Mouse (Mus musculus) heart, embryonic 14.5 days (tissue): ENCODE measurements around the gene Txndc15. TPM values are rescaled to one million over a fixed set of nuclear protein-coding genes. Genes with fewer than 3 reads are reported as not detected.

Source experiments
- ATAC-seq: fragments of 200-750 bp; cut with Nextera tagmentation; 2 replicates; pipeline ENCODE4 v1.8.0; 2017; ENCODE audit warnings: low read depth, moderate TSS enrichment; ENCODE audit not compliant: insufficient number of reproducible peaks, insufficient read depth, low FRiP score
- H3K27ac ChIP-seq, 2 experiments: fragments of 200-500 bp in 1 of 2; fragments of 300-500 bp in 1 of 2; sonication (generic) in 1 of 2; replicated peaks in 1 of 2; 2 replicates each; pipeline ENCODE4 v1.5.1; 2012 to 2014; ENCODE audit warnings: low read depth in 2 of 2, low read length in 2 of 2, control low read depth in 1 of 2, mild to moderate bottlenecking in 1 of 2, mixed read lengths in 1 of 2; ENCODE audit not compliant: control insufficient read depth in 1 of 2, insufficient read depth in 1 of 2
- H3K27me3 ChIP-seq: fragments of 300-500 bp; sonication (generic); 2 replicates; pipeline ENCODE4 v1.6.1; 2014; ENCODE audit warnings: mild to moderate bottlenecking, low read length, control low read depth; ENCODE audit not compliant: control insufficient read depth, insufficient read depth
- H3K36me3 ChIP-seq: fragments of 300-500 bp; sonication (generic); 2 replicates; pipeline ENCODE4 v1.6.1; 2014; ENCODE audit warnings: mild to moderate bottlenecking, control low read depth, low read length, mixed read lengths; ENCODE audit not compliant: control insufficient read depth, insufficient read depth
- H3K4me1 ChIP-seq, 2 experiments: fragments of 200-500 bp in 1 of 2; fragments of 300-500 bp in 1 of 2; sonication (generic) in 1 of 2; 2 replicates each; pipeline ENCODE4 v1.6.1; 2012 to 2014; ENCODE audit warnings: low read length in 2 of 2, control low read depth in 1 of 2, mixed read lengths in 1 of 2; ENCODE audit not compliant: control insufficient read depth in 2 of 2, insufficient read depth in 2 of 2
- H3K4me2 ChIP-seq: fragments of 300-500 bp; sonication (generic); 2 replicates; pipeline ENCODE4 v1.6.1; 2014; ENCODE audit warnings: mild to moderate bottlenecking, low read length
- H3K4me3 ChIP-seq, 2 experiments: fragments of 200-500 bp in 1 of 2; fragments of 300-500 bp in 1 of 2; sonication (generic) in 1 of 2; 2 replicates each; pipeline ENCODE4 v1.5.1; 2012 to 2014; ENCODE audit warnings: low read length in 2 of 2, mild to moderate bottlenecking in 2 of 2, control low read depth in 1 of 2, low read depth in 1 of 2, moderate library complexity in 1 of 2; ENCODE audit not compliant: control insufficient read depth in 1 of 2, insufficient read depth in 1 of 2
- H3K9ac ChIP-seq: fragments of 300-500 bp; sonication (generic); 2 replicates; pipeline ENCODE4 v1.6.1; 2014; ENCODE audit warnings: mild to moderate bottlenecking, low read length
- H3K9me3 ChIP-seq: fragments of 300-500 bp; sonication (generic); 2 replicates; pipeline ENCODE4 v1.6.1; 2016; ENCODE audit warnings: low read length, control low read depth; ENCODE audit not compliant: control insufficient read depth
- WGBS: fragments of 180-500 bp; shearing (Covaris S2); extraction: QIAGEN DNeasy Blood & Tissue Kit; methylation state at CpG from one replicate; pipeline ENCODE4 v1.1.7; 2014; 5-methylcytosine and 5-hydroxymethylcytosine counted together
- polyA plus RNA-seq: library from polyadenylated mRNA; unstranded; fragments of >200 nt; fragmentation: Nextera tagmentation; extraction: Ambion mirVana; gene quantifications from 2 replicates; pipeline ENCODE4 v1.2.1, GENCODE M21; 2014

The Txndc15 gene
- polyA plus RNA-seq, 1 experiment from 2014 or later, result 69.6 TPM

- Histone ChIP-seq H3K4me2 (no peak overlapping the region), H3K4me1 (peaks cover 13% of the 10 kb centered on the region in 2 experiments; a peak in 3 of 4 replicates), H3K27me3 (no peaks in the 10 kb centered on the region), H3K27ac (no peak overlapping the region), H3K36me3 (no peaks in the 10 kb centered on the region), H3K9me3 (no peaks in the 10 kb centered on the region), H3K4me3 (no peak overlapping the region), H3K9ac (no peak overlapping the region)
- 89% methylated on average over 6 of the region's 6 CpGs for WGBS
- ATAC-seq, result no peak
These were observed 43.2 kb downstream of the Txndc15 start for GRCm38 (mm10) chr13:55757645-55758044.

DNA sequence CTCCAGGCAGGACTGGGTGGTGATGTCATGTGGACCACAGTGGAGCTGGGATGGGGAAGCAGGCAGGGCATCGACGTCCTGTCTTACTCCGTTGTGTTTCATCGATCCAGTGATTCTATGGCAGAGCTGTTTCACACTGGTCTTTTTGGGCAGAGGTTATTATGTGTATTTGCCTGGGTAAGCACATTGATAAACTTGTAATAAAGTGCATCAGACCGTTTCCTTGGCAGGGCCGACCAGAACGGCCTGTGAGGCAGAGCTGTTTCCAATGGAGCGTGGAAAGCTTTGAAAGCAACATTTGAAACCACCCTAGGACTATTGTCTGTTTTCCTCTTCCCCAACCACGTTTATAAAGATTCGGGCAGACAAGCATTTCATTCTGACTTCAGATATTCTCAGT, 46.1 kb downstream of the Txndc15 start:
- ATAC-seq, result no peak
- no peak overlapping the region for H3K4me3 ChIP-seq
- H3K4me2 ChIP-seq, result peak overlapping the region; percentile 42
- WGBS, result 62% methylated on average over 10 of the region's 10 CpGs
- H3K9ac ChIP-seq, result no peak overlapping the region
- H3K36me3 ChIP-seq, result no peaks in the 10 kb centered on the region
- H3K27me3 ChIP-seq, result no peaks in the 10 kb centered on the region
- peaks cover 13 to 16% of the 10 kb centered on the region in 2 experiments; a peak in 3 of 4 replicates for H3K4me1 ChIP-seq
- H3K9me3 ChIP-seq, result no peaks in the 10 kb centered on the region
- H3K27ac ChIP-seq, result no peak overlapping the region

- H3K9ac ChIP-seq, result no peak overlapping the region
- no peaks in the 10 kb centered on the region for H3K27me3 ChIP-seq
- no peak overlapping the region for H3K4me3 ChIP-seq
- WGBS, result 76% methylated on average over 10 of the region's 10 CpGs
- H3K27ac ChIP-seq, result no peak overlapping the region
- ATAC-seq, result no peak
- no peaks in the 10 kb centered on the region for H3K9me3 ChIP-seq
- peaks cover 11 to 15% of the 10 kb centered on the region in 2 experiments; a peak in 3 of 4 replicates for H3K4me1 ChIP-seq
- H3K36me3 ChIP-seq, result no peaks in the 10 kb centered on the region
- H3K4me2 ChIP-seq, result no peak overlapping the region
These were observed 47.0 kb downstream of the Txndc15 start for GRCm38 (mm10) chr13:55761486-55761885.

DNA sequence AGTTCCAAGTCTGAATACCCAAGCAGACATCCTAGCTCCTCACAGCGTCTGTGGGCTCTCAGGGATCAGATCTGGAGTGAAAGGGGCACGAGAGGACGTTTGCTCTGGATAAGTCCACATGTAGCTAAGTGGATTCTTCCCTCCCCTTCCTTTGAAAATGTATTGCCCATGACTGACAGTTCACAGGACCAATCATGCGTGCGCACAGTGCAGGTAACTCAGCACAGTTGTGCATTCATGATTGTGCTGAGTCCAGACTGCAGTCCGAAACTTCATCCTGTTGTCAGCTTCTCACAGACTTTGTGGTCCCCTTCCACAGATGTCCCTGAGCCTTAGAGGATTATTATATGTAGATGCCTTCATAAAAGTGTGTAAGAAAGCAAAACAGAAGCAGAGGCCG, 59.9 kb downstream of the Txndc15 start:
- H3K36me3 ChIP-seq, result no peaks in the 10 kb centered on the region
- H3K4me1 ChIP-seq, result peaks cover 0 to 4% of the 10 kb centered on the region in 2 experiments; a peak in 1 of 4 replicates
- H3K4me2 ChIP-seq, result no peak overlapping the region
- H3K27ac ChIP-seq, result no peak overlapping the region
- H3K27me3 ChIP-seq, result no peaks in the 10 kb centered on the region
- H3K4me3 ChIP-seq, result no peak overlapping the region
- no peak for ATAC-seq
- 87% methylated on average over 7 of the region's 7 CpGs for WGBS
- no peaks in the 10 kb centered on the region for H3K9me3 ChIP-seq
- H3K9ac ChIP-seq, result no peak overlapping the region

DNA sequence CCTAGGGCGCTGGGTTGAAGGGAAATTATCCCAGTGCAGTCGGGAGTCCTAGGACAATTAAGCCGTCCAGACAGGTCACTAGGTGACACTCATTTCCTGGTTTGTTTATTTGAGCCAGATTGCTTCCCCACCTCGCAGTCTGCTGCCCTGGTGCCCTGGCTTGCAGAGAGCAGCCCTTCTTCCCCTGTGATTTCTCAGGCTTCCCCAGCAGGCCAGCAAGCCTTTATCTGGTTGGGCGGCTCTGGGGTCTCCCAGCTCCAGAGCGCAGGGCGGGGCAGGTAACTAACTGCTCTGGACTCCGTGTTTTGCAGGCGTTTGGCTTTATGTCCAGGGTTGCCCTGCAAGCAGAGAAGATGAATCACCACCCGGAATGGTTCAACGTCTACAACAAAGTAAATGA, 60.6 kb downstream of the Txndc15 start:
- 33% methylated on average over 11 of the region's 11 CpGs for WGBS
- Histone ChIP-seq H3K4me1 (peaks cover 0 to 4% of the 10 kb centered on the region in 2 experiments; a peak in 1 of 4 replicates), H3K9ac (no peak overlapping the region), H3K4me3 (no peak overlapping the region), H3K9me3 (no peaks in the 10 kb centered on the region), H3K4me2 (no peak overlapping the region), H3K27me3 (no peaks in the 10 kb centered on the region), H3K36me3 (no peaks in the 10 kb centered on the region), H3K27ac (no peak overlapping the region)
- no peak for ATAC-seq

Other genes starting within 250 kb of the Txndc15 start
- 51.8 and 53.5 TPM in 2 replicates for gene Dbn1, start 226.5 kb upstream of the Txndc15 start, polyA plus RNA-seq
- 329 and 370 TPM in 2 replicates for gene Pdlim7, start 201.0 kb upstream of the Txndc15 start, polyA plus RNA-seq
- 1.3 and 1.4 TPM in 2 replicates for gene Dok3, start 185.4 kb upstream of the Txndc15 start, polyA plus RNA-seq
- gene Ddx41, start 178.0 kb upstream of the Txndc15 start, polyA plus RNA-seq, result 27.8 and 28.9 TPM in 2 replicates
- gene Fam193b, start 143.5 kb upstream of the Txndc15 start, polyA plus RNA-seq, result 16.8 and 19.5 TPM in 2 replicates
- 35.0 and 58.4 TPM in 2 replicates for gene Tmed9, start 140.9 kb upstream of the Txndc15 start, polyA plus RNA-seq
- 16.4 and 17.2 TPM in 2 replicates for gene B4galt7, start 114.8 kb upstream of the Txndc15 start, polyA plus RNA-seq
- gene Caml, start 91.6 kb upstream of the Txndc15 start, polyA plus RNA-seq, result 35.3 and 41.2 TPM in 2 replicates
- gene Ddx46, start 79.6 kb upstream of the Txndc15 start, polyA plus RNA-seq, result 22.0 and 22.8 TPM in 2 replicates
- gene B230219D22Rik, start 21.5 kb upstream of the Txndc15 start, polyA plus RNA-seq, result 74.8 and 75.4 TPM in 2 replicates
- 58.7 and 65.0 TPM in 2 replicates for gene Pcbd2, start 12.7 kb downstream of the Txndc15 start, polyA plus RNA-seq
- not detected in 2 replicates for gene Catsper3, start 69.9 kb downstream of the Txndc15 start, polyA plus RNA-seq
- 0.09 TPM in 1 of 2 replicates, not detected in the other for gene Pitx1, start 121.5 kb downstream of the Txndc15 start, polyA plus RNA-seq